Mouse (Mus musculus): Measurements from ENCODE around the gene 2900026A02Rik.
"Not testable (repeated sequence)": the region's sequence is repeated elsewhere in the genome, so short reads cannot be mapped to it uniquely, and the experiment has no call there.

The 2900026A02Rik gene

DNA sequence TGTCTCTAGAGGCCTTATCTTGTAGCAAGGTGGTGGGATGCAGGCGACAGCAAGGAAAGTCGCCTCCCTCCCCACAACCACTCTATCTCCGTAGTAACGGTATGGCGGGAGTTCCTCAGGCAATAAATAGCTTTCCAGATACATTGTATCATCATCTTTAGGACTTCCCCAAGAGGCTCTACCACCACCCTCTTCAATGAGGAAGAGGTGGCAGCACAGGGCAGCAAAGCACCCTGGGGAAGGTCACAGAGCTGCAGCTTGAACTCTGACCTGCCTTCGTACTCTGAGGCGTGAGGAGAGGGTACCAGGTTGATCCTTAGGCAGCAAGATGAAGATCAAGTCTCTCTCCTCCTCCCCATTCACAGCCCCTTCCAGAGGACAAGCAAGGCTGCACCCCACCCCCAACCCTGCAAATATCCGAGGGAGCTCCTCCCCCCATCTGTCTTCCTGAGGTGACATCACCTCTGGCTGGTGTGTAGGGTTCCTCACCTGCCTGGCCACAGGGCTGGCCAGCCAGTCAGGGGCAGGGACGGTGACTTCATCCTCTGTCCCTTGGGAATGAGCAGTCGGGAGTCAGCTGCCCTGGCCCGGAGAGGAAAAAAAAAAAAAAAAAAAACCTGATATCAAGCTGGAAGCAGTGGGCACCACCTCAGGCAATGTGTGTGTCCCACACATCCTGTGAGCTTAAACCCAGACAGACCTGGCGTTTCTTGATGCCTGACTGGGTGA, 98.5 kb downstream of the 2900026A02Rik start:
- no peak for DNase-seq (ENCODE audit: low spot score in 2 of 2)

DNA sequence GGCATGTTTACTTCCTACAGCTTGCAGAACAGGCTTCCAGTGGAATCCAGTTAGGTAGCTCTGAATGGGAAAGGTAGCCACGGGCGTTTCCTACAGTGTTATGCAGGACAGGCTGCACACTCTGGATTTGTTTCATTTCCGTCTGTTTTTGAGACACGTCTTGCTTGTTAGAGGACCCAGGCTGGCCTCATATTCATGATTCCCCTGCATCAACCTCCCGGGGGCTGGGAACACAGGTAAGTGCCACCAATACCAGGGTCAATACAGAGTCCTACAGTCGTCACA, 99.5 kb downstream of the 2900026A02Rik start:
- DNase-seq (ENCODE audit: low spot score in 2 of 2), result no peak

DNA sequence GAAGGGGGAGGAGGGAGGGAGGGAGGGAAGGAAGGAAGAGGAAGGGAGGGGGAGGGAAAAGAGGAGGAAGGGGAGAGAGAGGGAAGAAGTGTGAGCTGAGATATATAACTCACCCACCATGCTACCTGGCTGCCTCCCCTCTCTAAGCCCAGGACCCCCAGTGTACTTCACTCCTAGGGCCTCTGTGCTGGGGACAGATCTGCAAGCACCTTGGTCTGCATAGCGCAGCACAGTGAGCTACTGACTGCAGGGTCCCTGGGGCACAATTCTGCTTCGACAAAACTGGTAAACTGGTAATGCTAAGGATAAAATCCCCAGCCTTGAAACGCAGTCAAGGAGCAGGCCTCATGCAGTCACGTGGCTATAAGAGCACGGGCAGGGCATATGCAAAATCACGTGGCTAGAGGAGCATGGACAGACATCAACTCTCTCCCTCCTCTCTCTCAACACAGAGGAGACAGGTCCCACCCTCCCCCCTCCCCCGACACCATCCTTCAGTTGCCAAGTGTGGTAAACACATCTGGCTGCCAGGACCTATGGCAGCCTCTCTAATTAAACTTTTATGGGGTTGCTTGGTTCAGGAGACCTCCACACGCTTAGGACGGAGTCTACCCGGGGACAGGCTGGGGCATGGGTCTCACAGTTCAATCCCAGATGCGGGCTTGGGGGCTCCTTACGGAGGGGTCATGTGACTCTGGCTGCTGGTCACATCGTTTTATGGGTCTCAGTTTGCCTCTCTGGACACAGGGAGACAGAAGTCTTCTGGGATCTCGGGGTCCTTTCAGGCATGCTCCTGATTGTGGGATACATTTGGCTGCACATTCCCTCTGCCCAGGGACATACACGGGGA, 100.1 kb downstream of the 2900026A02Rik start:
- no peak for DNase-seq (ENCODE audit: low spot score in 2 of 2)

DNA sequence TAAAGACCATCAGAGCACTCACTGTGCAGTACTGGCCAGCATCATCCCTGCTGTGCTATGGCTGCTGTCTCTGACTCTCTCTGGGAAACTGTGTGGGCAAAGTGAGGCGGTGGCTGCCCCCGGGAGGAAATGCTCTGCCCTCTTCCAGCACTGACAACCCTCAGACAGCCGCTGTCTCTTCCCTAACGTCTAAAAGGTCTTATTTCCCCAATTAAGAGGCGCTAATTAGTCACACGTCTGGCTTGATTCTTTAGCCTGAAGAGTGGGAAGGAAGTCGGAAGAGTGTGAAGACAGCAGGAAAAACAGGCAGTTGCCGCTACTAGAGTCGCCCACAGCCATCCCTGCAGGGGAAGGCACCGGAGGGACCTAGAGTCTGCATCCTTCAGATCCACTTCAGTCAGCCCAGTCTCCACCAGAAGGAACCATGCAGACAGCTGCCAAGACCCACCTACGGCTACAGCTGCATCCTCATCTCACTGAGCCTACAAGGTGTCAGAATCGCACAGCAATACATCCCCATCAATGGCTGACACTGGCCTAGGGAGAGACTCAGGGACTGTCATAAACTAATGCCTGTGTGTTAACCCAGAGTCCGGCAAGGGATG, 101.1 kb downstream of the 2900026A02Rik start:
- peak; percentile 66 to 90 for DNase-seq (ENCODE audit: low spot score in 2 of 2)

DNA sequence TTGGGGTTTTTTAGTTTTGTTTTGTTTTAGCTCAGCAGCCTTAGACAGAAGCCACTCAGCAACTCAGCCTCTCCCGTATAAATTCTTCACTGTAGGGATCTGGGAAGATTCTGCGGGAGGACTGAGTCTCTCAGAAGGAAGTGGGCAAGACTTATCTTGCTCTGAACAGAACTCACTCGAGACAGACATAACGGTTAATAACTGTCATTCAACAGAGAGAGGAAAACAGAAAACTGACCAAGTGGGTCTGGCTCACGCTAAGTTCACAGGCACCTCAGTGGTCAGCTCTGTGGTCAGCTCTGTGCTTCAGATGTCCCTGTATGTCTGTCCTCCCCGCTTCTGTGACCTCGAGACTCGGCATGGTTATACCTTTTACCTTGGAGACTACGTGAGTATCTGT, 101.7 kb downstream of the 2900026A02Rik start:
- DNase-seq (ENCODE audit: low spot score in 2 of 2), result no peak

DNA sequence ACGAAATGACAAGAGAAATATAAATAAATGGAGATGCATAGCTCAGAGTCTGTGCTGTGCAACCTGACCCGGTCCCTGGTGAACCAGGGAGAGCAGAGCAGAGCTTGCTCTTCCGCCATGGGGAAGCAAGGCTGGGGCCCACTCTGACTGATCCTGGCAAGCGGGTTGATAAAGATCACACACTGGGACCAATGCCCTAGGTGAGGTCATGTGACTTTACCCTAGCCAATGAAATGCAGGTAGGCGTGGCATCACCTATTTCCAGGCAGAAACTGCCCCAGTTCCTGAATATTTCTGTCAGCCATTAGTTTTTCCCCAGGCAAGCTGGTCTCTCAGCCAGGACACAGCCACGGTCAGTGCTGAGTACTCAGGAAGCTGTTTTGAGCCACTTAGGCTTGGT, 102.3 kb downstream of the 2900026A02Rik start:
- no peak for DNase-seq (ENCODE audit: low spot score in 2 of 2)

DNA sequence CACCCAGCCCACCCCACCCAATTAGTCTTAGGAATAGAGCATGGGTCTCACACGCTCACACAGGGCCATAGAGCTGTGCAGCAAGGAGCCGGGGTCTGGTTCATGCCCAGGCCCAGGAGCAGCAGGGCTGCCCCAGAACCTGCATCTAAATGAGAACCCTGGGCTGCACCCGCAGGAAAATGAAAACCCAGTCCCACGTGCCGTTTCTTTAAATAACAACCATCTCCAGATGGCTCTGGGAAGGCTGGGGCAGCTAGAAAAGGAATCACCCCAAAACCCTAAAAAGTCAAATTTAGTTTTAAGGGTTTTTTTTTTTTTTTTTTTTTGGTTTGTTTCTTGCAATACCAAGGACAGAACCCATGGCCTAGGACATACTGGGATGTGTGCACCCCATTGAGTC, 103.7 kb downstream of the 2900026A02Rik start:
- DNase-seq (ENCODE audit: low spot score in 2 of 2), result no peak

DNA sequence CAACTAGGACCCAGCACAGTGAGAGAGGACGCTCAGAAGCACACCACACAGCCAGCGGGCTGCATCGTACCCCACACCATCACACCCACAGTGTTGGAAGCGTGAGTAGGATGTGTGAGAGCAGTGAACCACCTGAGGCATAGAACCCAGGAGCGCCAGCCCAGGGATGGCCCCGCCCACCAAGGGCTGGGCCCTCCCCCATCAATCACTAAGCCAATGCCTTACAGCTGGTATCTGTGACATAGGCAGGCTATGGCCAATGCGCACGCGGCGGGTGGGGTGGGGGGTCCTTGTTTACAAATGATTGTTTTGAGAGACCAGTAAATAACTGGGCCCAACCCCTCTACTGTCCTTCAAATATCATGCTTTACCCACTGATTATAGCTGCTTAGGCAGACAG, 105.1 kb downstream of the 2900026A02Rik start:
- DNase-seq (ENCODE audit: low spot score in 2 of 2), result no peak

DNA sequence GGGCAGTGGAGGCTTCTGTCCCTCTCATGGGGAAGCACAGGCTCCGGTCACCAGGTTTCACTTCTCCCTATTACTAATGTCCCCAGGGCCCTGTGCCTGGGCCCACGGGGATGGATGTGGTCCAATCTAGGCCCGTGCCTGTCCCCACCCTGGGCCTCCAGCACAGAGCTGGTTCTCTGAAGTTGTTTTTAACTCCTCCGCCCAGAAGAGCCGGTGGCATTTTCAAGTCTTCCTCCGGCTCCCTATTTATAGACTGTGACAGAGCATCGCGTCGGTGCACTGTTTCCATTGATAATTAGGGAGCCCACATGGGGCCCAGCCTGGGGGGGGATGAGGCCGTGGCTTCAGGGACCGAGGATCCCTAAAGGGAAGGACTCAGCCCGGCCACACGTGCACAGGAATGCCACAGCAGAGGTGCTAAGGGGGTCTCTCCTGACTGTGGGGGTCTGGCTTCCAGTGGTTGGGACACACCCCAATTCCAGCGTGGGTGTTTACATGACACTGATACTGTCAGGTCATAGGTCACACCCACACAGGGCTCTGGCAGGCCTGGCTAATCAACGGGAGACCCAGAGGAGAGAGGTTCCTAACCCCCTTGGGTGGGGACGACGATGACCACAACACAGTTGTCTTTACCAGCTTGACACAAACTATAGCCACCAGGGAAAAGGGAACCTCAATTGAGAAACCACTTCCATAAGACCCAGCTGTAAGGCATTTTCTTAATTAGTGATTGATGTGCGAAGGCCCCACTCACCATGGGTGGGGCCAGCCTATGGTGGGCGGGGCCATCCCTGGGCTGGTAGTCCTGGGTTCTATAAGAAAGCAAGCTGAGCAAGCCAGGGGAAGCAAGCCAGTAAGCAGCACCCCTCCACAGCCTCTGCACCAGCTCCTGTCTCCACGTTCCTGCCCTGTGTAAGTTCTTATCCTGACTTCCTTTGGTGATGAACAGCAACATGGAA, 106.5 kb downstream of the 2900026A02Rik start:
- DNase-seq (ENCODE audit: low spot score in 2 of 2), result peak; percentile 43 to 68

DNA sequence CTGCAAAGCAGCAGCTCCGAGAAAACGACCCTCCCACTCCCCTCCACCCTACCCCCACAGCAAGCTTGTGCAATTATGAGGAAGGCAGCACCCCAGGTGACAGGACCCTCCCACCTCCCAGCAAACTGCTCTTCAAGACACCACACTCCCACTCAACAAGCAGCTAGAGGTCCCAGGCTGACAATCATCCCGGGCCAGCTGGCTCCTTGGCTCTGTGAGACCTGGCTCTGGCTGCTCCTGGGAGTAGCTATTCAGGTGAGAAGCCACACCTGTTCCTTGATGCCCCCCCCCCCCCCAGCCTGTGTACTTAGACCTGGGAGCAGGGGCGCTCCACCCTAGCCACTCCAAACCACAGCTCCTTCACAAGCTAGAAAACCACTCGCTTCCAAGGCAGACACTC, 107.9 kb downstream of the 2900026A02Rik start:
- DNase-seq (ENCODE audit: low spot score in 2 of 2), result no peak

DNA sequence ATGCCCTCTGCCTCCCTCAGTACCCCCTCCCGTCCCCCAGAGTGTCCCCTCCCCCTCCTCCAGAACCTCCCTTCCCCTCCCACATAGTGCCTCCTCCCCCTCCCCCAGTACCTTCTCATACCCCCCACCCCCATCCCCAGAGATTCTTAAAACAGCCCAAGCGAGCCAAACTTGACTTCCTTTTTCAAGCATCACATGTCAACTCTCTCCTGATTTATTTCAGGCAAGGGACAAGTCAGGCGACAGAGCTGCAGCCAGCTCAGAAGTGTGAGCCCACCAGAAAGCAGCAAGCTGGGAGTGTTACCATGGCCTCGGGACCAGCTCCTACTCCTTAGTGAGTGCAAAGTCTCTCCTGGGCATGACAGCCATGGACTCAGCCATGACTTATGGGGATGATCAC, 109.7 kb downstream of the 2900026A02Rik start:
- DNase-seq (ENCODE audit: low spot score in 2 of 2), result no peak

DNA sequence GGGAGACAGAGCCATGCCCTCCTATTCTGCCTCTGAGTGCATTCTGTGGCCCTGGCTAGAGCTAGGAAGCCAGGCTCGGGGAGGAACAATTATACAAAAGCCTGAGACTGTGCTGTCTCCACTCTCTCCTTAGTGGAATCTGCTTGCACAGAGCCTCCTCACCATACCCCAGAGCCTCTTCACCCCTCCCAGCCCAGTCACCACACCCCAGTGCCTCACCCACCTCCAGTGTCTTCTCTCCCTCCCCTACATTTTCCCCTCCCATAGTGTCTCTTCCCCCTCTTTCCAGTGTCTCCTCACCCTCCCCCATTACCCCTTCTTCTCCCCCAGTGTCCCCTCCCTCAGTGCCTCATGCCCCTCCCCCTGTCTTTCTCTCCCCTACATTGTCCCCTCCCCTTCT, 110.1 kb downstream of the 2900026A02Rik start:
- no peak for DNase-seq (ENCODE audit: low spot score in 2 of 2)

DNA sequence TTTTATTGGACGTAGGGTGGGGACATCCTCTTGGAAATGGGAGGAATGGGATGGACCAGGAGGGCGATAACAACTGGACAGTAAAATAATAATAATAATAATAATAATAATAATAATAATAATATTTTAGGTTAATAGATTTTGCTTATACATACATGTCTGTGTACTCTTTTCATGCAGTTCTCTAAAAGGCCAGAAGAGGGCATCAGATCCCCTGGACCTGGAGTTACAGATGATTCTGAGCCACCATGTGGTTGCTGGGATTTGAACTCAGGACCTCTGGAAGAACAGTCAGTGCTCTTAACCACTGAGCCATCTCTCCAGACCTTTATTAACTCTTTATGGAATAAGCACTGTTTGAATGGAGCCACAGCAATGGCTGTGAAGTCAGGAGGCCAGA, 111.4 kb downstream of the 2900026A02Rik start:
- DNase-seq (ENCODE audit: low spot score in 2 of 2), result not testable (repeated sequence)

DNA sequence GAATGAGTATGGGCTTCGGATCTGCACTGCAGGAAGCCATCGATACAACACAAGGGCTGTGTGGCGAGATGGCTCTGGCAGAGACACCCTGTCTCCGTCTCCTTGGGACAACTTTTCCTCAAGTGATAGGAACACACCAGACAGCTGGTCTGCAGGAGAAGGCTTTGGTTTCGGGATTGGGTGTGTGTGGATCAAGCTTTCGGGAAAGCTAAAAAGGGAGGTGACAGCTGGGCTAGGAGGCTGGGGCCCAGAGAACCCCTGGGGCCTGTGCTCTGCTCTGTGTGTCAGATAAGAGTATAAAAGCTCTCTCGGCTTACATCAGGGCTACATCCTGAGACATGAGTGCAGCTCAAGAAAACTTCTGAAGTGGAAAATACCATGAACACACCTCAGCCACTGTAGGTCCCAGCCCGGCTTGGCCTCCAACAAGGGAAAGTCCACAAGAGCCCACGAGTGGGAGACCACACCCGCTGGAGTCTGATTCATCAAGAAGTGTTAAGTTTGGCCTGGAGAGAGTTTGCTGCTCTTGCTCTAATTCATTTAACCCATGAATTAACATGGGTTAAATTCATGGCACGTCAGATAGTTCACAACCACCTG, 112.8 kb downstream of the 2900026A02Rik start:
- no peak for DNase-seq (ENCODE audit: low spot score in 2 of 2)

DNA sequence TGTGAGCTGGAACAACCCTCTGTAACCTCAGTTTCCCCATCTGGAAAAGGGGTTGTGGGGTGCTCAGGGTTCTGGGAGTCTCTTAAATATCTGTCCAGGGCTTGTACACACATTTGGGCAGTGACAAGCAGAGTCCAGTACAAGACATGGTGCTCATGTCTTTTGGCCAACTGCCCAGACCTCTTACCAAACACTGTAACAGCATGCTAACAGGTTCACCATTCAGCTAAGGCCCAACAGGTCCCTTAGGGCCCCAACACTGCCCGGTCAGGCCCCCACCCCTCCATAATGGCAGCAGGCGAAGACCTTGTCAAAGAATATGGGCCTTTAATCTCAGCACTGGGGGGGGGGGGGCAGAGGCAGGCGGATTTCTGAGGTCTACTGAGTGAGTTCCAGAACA, 113.3 kb downstream of the 2900026A02Rik start:
- DNase-seq (ENCODE audit: low spot score in 2 of 2), result no peak

DNA sequence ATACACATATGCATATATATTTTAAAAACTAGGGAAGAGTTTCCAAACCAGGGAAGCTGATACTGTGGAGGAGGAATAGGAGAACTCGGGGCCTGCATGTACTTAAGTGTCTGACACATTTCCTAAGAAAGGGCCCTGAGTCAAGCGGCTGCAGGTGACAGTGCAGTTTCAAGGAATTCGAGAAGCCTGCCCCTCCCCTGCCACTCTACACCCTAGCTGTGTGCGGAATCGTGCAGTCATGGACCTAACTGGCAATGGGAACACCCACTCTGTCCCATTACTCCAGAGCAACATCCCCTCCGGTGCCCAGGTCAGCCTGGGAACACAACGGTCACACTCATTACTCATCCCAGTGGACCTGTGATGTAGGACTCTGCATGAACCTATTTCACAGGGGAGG, 114.4 kb downstream of the 2900026A02Rik start:
- no peak for DNase-seq (ENCODE audit: low spot score in 2 of 2)

DNA sequence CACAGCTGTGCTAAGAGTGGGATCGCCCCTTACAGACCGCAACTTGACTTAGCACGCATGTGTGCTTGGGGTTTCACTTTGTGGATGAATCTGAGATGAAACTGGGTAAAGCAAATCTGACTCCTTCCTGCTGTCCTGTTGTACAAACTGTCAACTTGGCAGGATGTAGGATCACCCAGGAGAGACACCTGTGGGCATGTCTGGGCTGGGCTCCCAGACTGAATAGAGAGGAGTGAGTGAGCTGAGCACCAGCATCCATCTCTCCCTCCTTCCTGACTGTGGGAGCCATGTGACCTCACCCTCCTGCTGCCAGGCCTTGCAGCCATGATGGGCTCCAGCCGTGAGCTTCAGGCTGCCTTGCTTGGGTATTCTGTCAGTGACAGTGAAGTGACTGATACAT, 115.6 kb downstream of the 2900026A02Rik start:
- no peak for DNase-seq (ENCODE audit: low spot score in 2 of 2)

DNA sequence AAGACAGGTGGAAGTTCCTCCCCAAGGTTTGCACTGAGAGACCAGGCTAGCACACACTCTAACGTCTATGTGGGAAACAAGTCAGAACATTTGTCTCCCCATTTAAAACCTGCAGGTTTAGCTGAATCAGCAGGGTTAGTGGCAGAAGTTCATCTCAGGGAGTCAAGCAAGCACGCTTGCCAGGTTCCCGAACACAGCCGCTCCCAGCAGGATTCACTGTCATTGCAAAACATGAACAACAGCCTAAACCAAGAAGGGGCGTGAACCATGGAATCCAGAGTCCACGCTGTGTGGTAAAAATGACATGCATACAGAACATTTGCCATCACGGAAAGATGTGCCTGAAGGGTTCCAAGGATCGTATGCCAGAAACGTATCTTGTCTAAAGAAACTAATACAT, 116.0 kb downstream of the 2900026A02Rik start:
- DNase-seq (ENCODE audit: low spot score in 2 of 2), result no peak

DNA sequence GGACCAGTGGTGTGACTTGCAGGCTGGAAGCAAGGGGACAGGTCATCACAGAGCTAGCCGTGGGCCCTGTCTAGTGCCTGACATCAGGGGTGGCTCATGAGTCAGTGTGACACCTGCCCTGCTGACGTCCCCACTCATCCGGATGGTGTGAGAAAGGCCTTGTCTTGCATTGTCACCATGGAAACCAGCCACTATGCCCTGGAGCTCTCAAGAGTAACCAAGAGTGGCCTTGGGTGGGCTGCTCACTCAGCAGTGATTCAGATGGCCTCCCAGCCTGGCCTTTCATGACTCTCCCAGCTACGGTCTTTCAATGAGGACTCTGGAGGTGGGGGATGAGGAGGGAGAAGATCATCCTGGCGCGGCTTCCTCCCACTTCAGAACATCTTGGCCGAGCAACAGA, 118.6 kb downstream of the 2900026A02Rik start:
- no peak for DNase-seq (ENCODE audit: low spot score in 2 of 2)

DNA sequence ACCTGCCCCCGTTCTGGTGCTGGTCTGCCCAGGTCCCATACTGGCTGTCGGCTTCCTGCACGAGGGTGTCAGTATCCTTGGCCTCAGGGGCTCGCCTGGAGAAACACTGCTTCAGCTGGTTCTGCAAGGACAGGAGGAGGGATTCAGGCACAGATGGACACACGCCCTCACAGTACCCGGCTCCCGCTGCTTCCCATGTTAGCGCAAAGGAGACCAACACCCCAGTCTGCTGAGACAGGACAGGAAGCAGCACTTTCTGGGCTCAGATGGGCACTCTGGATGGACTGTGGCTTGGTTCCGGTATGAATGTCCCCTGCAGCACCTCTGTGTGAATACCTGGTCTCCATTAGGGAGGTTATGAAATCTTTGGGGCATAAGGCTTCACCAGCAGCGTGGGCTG, 119.6 kb downstream of the 2900026A02Rik start:
- peak in 1 of 2 experiments; percentile 56 for DNase-seq (ENCODE audit: low spot score in 2 of 2)

DNA sequence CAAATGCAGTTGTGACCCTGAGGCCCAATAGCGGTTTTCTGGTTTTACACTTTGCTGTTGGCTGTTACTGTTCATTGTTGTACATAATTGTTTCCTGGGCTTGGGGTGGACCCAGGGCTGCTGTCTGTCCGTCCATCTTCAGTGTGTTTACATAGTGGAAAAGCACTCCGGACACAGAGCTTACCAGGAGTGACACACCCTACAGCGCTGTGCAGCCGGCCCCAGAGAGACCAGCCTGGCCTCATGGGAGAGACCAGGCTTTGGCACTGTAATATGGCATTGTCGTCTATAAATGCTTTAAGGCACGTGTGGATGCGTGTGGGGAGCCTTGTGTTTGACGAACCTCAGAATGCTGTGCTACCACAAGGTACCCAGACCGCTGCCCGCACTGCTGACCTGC, 120.6 kb downstream of the 2900026A02Rik start:
- no peak for DNase-seq (ENCODE audit: low spot score in 2 of 2)
